Mouse (Mus musculus) adrenal gland, adult 8-10 months (tissue): ENCODE data around the gene Syn3. TPM values are rescaled to one million over a fixed set of nuclear protein-coding genes. Genes with fewer than 3 reads are reported as not detected.
A peak's percentile ranks its signal among the peaks of the same experiment; 100 is the strongest.
"Not testable (repeated sequence)": the region's sequence is repeated elsewhere in the genome, so short reads cannot be mapped to it uniquely, and the experiment has no call there.

ENCODE experiments used
- DNase-seq: peaks from one replicate; pipeline ENCODE4 v3.0.0; 2022
- total RNA-seq, 4 experiments: library from RNA; stranded (reverse); gene quantifications; 2 replicates each; pipeline ENCODE4 v1.2.4; 2022

The Syn3 gene
- total RNA-seq: 1 to 10 TPM; 3.7 to 5.7 (median 4.2) TPM

GRCm38 (mm10) chr10:86498673-86499391 lies at the start of gene Syn3:
Gene Syn3 (minus strand): TSS chr10:86498896.
- DNase-seq: peak; percentile 80

- not testable (repeated sequence) for DNase-seq
These were observed 27.7 kb upstream of the Syn3 start for GRCm38 (mm10) chr10:86526357-86526874.

- DNase-seq: no peak
These were observed 15.1 kb upstream of the Syn3 start for GRCm38 (mm10) chr10:86513801-86514200.

GRCm38 (mm10) chr10:86510941-86511340 lies 12.2 kb upstream of the Syn3 start:
- no peak for DNase-seq

GRCm38 (mm10) chr10:86502063-86502462 lies 3.4 kb upstream of the Syn3 start:
- no peak for DNase-seq

- DNase-seq: peak; percentile 17
These were observed 534 bp downstream of the Syn3 start for GRCm38 (mm10) chr10:86498051-86498672.

GRCm38 (mm10) chr10:86495851-86496250 lies 2.8 kb downstream of the Syn3 start:
- DNase-seq: no peak

- no peak for DNase-seq
These were observed 5.6 kb downstream of the Syn3 start for GRCm38 (mm10) chr10:86493140-86493539.

- DNase-seq: no peak
These were observed 6.4 kb downstream of the Syn3 start for GRCm38 (mm10) chr10:86492089-86492907.

GRCm38 (mm10) chr10:86491316-86492088 lies 7.2 kb downstream of the Syn3 start:
- no peak for DNase-seq

- no peak for DNase-seq
These were observed 10.2 kb downstream of the Syn3 start for GRCm38 (mm10) chr10:86488544-86488943.

- no peak for DNase-seq
These were observed 12.7 kb downstream of the Syn3 start for GRCm38 (mm10) chr10:86485971-86486370.

- DNase-seq: no peak
These were observed 14.7 kb downstream of the Syn3 start for GRCm38 (mm10) chr10:86483968-86484367.

- no peak for DNase-seq
These were observed 16.2 kb downstream of the Syn3 start for GRCm38 (mm10) chr10:86482496-86482895.

GRCm38 (mm10) chr10:86480711-86481110 lies 18.0 kb downstream of the Syn3 start:
- no peak for DNase-seq

- no peak for DNase-seq
These were observed 19.0 kb downstream of the Syn3 start for GRCm38 (mm10) chr10:86479718-86480121.

- DNase-seq: no peak
These were observed 22.0 kb downstream of the Syn3 start for GRCm38 (mm10) chr10:86476720-86477119.

GRCm38 (mm10) chr10:86475270-86475669 lies 23.4 kb downstream of the Syn3 start:
- no peak for DNase-seq

- DNase-seq: no peak
These were observed 24.2 kb downstream of the Syn3 start for GRCm38 (mm10) chr10:86474176-86475154.

- no peak for DNase-seq
These were observed 25.0 kb downstream of the Syn3 start for GRCm38 (mm10) chr10:86473637-86474154.
